Mouse (Mus musculus) layer of hippocampus, adult 9-10 months (tissue): ENCODE results near the gene Anxa8.

Source experiments
- DNase-seq: peaks from one replicate; pipeline ENCODE4 v3.0.0; 2022; ENCODE audit warnings: low spot score

The Anxa8 gene

DNA sequence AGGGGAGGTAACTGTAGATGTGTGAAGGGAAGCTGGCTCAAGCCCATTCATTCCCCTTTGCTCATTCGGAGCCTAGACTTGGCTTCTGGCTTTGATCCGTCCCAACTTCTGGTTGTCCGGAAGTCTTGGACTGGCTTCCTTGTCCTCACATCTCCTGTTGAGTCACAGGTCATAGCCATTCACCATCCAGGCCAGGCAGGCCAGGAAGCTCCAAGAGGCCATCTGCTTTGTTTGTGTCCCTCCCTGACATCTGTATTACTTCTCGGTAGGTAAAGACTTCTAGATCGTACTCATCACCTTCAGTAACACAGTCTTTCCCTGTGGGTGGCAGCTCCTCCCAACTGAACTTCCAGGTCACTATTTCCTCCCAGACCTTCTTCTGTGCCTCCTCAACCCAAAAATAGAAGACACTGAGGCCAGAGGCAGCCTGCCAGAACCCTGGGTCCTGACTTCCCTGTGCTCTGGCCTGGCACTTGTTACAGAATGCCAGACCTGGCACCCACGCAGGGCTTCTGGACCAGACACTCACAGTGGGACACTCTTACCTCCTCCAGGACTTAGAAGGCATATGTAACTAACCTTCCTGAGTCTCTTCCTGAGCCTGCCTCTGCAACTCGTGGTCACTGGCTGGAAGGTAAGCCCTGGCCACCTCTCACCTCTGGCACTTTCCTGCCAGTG is 33.4 kb downstream of the Anxa8 start:
- DNase-seq, result no peak

DNA sequence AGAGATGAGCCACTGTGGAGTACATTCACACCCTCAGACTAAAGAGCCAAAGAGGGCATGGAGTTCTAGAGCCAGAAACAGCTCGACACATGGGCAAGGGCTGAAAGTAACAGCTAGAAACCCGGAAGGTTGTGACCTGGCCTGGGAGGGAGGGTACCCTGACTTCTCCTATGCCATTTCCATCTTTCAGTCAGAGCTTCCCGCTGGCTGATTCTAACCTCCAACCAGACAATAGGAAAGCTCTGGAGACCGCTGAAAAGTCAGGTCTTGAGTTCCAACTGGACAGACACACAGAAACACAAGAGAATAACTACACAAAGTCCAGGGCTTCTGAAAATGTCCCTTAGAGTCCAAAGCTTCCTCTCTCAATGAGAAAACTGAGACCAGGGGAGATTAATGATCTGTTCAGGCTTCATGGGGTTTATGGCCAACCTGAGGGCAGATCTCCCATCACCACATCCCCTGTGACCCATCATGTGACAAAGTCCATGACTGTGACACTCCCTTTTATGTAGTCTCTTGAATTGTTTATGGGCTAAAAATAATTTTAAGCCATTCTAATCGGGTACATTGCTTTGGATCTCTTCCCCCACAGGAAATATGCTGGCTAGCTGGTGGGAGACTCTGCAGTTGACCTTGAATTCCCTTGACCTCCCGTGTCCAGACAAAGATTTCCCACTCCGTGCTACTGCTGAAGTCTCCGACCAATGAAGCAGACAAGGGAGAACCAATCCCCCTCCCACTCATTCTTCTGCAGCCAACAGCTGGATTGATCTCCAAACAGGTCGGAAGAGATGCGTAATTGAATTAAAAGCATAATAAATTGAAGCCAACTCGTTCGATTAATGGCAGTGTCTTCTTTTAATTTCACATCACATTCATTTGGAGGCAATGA is 34.5 kb downstream of the Anxa8 start:
- DNase-seq, result no peak

DNA sequence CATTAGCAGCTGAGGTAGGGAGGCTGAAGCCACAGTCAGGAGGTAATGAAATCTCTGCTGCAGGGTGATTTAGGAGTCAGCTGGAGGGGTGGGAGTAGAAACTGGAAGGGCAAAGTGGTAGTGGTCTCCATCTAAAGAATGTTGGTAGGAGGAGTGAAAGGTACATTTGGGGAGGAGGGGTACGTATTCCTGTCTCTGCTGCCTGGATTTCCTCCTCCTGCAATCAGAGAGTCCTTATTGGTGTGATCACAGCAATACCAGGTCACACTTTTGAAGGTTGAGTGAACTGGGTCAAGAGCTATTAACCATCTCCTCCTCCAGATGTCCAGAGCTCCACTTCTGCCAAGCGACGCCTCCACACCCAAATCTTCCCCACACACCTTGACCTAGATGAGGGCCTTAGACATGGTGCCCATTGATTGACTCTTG is 35.2 kb downstream of the Anxa8 start:
- no peak for DNase-seq

GRCm38 (mm10) chr14:34121691-34122090 is 35.9 kb downstream of the Anxa8 start:
- DNase-seq, result no peak

- DNase-seq, result no peak
These were observed 45.4 kb downstream of the Anxa8 start for GRCm38 (mm10) chr14:34131216-34131615.

- no peak for DNase-seq
These were observed 49.6 kb downstream of the Anxa8 start for GRCm38 (mm10) chr14:34135391-34135790.

DNA sequence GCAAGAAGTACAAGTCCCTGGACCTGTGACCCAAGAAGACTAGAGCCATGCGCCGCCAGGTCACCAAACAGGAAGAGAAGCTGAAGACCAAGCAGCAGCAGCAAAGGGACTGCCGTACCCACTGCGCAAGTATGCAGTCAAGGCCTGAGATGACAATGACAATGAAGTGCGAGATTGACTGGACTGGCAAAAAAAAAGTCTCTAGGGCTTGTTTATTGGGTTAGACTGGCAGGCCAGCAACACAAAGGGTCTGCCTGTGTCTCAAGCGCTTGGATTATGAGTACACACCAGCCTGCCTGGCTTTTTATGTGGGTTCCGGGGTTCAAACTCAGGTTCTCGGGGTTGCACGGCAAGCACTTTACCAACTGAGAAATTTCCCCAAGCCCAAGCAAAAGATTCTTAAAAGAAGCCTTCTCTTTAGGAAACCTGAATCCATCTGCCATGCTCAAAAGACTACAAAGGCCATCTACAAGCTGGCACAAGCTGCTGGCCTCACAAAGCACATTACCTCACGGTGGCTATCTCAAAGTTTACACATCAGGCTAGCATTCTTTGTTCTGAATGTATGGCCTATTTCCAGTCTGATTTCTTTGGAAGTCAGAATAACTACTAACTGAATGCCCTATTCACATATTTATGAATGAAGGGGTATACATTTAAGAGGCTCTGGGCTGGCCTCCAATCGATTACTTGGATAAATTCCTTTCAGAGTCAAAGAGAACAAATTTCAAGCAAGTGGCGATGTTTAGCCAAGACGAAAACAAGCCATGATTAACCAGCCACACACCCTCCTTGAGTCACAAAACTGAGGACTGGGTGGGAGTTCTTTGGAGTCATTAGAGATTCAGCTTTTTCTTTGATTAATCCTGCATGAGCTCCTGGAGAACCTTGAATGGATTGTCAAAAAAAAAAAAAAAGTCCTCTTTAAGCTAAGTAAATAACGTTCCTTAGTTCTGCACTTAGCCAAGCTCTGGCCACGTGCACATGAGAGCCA is 54.2 kb downstream of the Anxa8 start:
- no peak for DNase-seq

GRCm38 (mm10) chr14:34142316-34142715 is 56.5 kb downstream of the Anxa8 start:
- no peak for DNase-seq

DNA sequence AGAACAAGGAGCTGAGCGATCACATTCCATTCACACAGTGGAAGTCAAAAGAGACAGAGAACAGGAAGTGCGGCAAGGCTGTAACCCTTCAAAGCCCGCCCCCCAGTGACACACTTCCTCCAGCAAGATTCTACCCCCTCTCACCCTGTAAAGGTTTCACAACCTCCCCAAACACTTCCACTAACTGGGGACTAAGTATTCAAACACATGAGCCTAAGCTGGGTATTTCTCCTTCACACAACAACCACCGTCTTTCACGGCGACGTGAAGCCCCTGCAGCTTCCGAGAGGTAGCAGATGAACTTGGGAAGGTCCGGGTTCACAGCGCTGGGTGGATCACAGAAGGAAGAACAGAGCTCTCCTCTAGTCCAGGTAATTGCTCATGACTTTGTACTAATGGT is 57.1 kb downstream of the Anxa8 start:
- DNase-seq, result no peak
